Mouse (Mus musculus) skeletal muscle tissue, postnatal 0 days (tissue): Measurements from ENCODE around the gene Pof1b. TPM values are rescaled to one million over a fixed set of nuclear protein-coding genes. Genes with fewer than 3 reads are reported as not detected.

Experiments used
- polyA plus RNA-seq: library from polyadenylated mRNA; unstranded; fragments of >200 nt; fragmentation: Nextera tagmentation; extraction: Ambion mirVana; gene quantifications from 2 replicates; pipeline ENCODE4 v1.2.1, GENCODE M21; 2015

Pof1b gene
- 2.6 TPM in 1 of 2 replicates, not detected in the other for polyA plus RNA-seq

GRCm38 (mm10) chrX:112698508-112698907, at the start of gene Pof1b:
TSS of gene Pof1b (minus strand) at chrX:112698651.

GRCm38 (mm10) chrX:112600511-112601305, 97.7 kb downstream of the Pof1b start, which contains the start of gene Zfp711:
TSS of gene Zfp711 (plus strand) at chrX:112600526.

Other genes starting within 250 kb of the Pof1b start
- 0.10 and 0.23 TPM in 2 replicates for gene 2010106E10Rik, start 203.4 kb downstream of the Pof1b start, polyA plus RNA-seq
- gene Zfp711, start 98.1 kb downstream of the Pof1b start, polyA plus RNA-seq = 1.5 and 1.8 TPM in 2 replicates